Mouse (Mus musculus) olfactory bulb, adult 2 months (tissue): Measurements from ENCODE around the gene Rere.

ENCODE experiments used
- CTCF ChIP-seq: fragments of 200-500 bp; IDR thresholded peaks from 2 replicates; pipeline ENCODE4 v1.5.1; 2012; ENCODE audit warnings: low read depth, mild to moderate bottlenecking, low read length, moderate library complexity; ENCODE audit not compliant: insufficient read depth
- POLR2A ChIP-seq: fragments of 200-500 bp; IDR thresholded peaks from 2 replicates; pipeline ENCODE4 v1.6.1; 2012; ENCODE audit warnings: mild to moderate bottlenecking, low read depth, low read length, moderate library complexity; ENCODE audit not compliant: insufficient read depth

DNA sequence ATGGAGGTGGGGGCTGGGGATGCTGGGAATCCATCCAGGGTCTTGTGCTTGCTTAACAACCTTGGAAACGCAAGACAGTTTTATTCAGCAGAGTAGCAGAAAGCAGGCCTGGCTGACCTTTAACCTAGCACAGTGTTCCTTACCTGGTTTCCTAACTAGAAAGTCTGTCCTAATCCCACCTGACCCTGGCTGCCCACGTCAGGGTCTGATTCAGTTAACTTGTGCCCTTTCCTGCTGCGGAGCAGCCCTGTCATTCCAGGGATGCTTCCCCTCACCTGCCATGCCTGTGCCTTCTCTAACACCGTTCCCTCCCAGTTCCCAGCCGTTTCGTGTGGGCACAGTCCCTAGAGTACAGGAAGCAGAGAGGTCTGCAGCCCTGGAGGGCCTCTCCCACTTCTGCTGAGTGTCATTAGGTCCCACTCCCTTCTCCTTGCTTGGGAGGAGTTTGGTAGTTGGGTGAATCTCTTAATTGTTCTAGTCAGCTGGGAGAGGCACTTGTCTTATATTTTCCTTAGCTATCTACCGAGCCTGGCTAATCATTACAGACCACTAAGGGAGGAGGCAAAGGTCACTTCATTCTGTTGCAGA is 290.8 kb downstream of the Rere start:
- TF ChIP-seq CTCF (no peak), POLR2A (no peak)
